Mouse (Mus musculus): ENCODE results near the gene Cyp27a1.
A peak's percentile ranks its signal among the peaks of the same experiment; 100 is the strongest.

Gene Cyp27a1

GRCm38 (mm10) chr1:74718113-74718512 is 4.7 kb downstream of the Cyp27a1 start:
- DNase-seq (ENCODE audit: low read depth), result no peak

- no peak for DNase-seq (ENCODE audit: low read depth)
Measured at GRCm38 (mm10) chr1:74719281-74719680, 5.9 kb downstream of the Cyp27a1 start.

GRCm38 (mm10) chr1:74721657-74722056 is 8.3 kb downstream of the Cyp27a1 start:
- DNase-seq (ENCODE audit: low read depth), result no peak

- DNase-seq (ENCODE audit: low read depth), result peak; percentile 30
Measured at GRCm38 (mm10) chr1:74723748-74724147, 10.4 kb downstream of the Cyp27a1 start.

GRCm38 (mm10) chr1:74726114-74726513 is 12.7 kb downstream of the Cyp27a1 start:
- DNase-seq (ENCODE audit: low read depth), result no peak

- DNase-seq (ENCODE audit: low read depth), result peak; percentile 66
Measured at GRCm38 (mm10) chr1:74726674-74727073, 13.3 kb downstream of the Cyp27a1 start.

- DNase-seq (ENCODE audit: low read depth), result no peak
Measured at GRCm38 (mm10) chr1:74728446-74728845, 15.1 kb downstream of the Cyp27a1 start.

- no peak for DNase-seq (ENCODE audit: low read depth)
Measured at GRCm38 (mm10) chr1:74736977-74737376, 23.6 kb downstream of the Cyp27a1 start.

- no peak for DNase-seq (ENCODE audit: low read depth)
Measured at GRCm38 (mm10) chr1:74737500-74737899, 24.1 kb downstream of the Cyp27a1 start.

- no peak for DNase-seq (ENCODE audit: low read depth)
Measured at GRCm38 (mm10) chr1:74740846-74741245, 27.5 kb downstream of the Cyp27a1 start.

GRCm38 (mm10) chr1:74747335-74747734 is 34.0 kb downstream of the Cyp27a1 start:
- DNase-seq (ENCODE audit: low read depth), result no peak

GRCm38 (mm10) chr1:74748643-74749271 is 35.4 kb downstream of the Cyp27a1 start, which contains the start of gene Prkag3:
Prkag3 (minus strand) TSS chr1:74749221.
- no peak for DNase-seq (ENCODE audit: low read depth)

GRCm38 (mm10) chr1:74749301-74749700 is 35.9 kb downstream of the Cyp27a1 start:
- DNase-seq (ENCODE audit: low read depth), result no peak

- no peak for DNase-seq (ENCODE audit: low read depth)
Measured at GRCm38 (mm10) chr1:74750683-74751082, 37.3 kb downstream of the Cyp27a1 start.

- DNase-seq (ENCODE audit: low read depth), result no peak
Measured at GRCm38 (mm10) chr1:74752150-74752549, 38.8 kb downstream of the Cyp27a1 start.

GRCm38 (mm10) chr1:74752833-74753232 is 39.5 kb downstream of the Cyp27a1 start:
- no peak for DNase-seq (ENCODE audit: low read depth)

- no peak for DNase-seq (ENCODE audit: low read depth)
Measured at GRCm38 (mm10) chr1:74753266-74753974, 40.0 kb downstream of the Cyp27a1 start.

- DNase-seq (ENCODE audit: low read depth), result no peak
Measured at GRCm38 (mm10) chr1:74754175-74754785, 40.9 kb downstream of the Cyp27a1 start.

GRCm38 (mm10) chr1:74759773-74760172 is 46.4 kb downstream of the Cyp27a1 start:
- peak; percentile 55 for DNase-seq (ENCODE audit: low read depth)

GRCm38 (mm10) chr1:74763081-74763480 is 49.7 kb downstream of the Cyp27a1 start:
- peak; percentile 89 for DNase-seq (ENCODE audit: low read depth)

GRCm38 (mm10) chr1:74770727-74771466 is 57.5 kb downstream of the Cyp27a1 start:
- no peak for DNase-seq (ENCODE audit: low read depth)

GRCm38 (mm10) chr1:74771467-74771844 is 58.1 kb downstream of the Cyp27a1 start:
- no peak for DNase-seq (ENCODE audit: low read depth)

GRCm38 (mm10) chr1:74771845-74771930 is 58.3 kb downstream of the Cyp27a1 start, which contains the start of gene Wnt6:
Wnt6 (plus strand) TSS chr1:74771892.
- DNase-seq (ENCODE audit: low read depth), result no peak
